ENCODE assay signal across 11 mouse cellular contexts in the genomic region with DNA sequence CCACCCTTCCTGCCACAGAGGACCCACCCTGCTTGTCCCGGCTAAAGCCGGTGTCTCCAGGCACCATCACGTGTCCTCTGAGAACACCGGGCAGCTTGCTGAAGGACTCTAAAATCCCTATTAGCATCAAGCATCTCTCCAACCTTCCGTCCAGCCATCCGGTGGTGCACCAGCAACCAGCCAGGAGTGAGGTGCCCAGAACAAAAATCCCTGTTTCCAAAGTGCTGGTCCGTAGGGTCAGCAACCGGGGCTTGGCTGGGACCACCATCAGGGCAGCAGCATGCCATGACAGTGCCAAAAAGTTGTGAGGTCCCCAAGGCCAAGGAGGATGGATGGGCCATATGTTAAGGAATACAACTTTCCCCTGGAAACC. TPM values are rescaled to one million over a fixed set of nuclear protein-coding genes. Genes with fewer than 3 reads are reported as not detected.
DNase-seq lines count a peak whose midpoint lies in the region; ATAC-seq and TF ChIP-seq lines count a peak whose summit lies in the region.
"Had no signal": no experiment of that assay in that cellular context is flagged by ENCODE, and none has a peak within 500 bp of the region (broad histone marks: within the 10 kb centered on the region; RNA-seq: fewer than 3 reads in every experiment).

No protein-coding gene starts in this region.

- no peak for TF ChIP-seq CTCF in cortical plate, adult 2 months (IDR thresholded peaks at IDR 0.05; ENCODE audit: extremely low read depth, insufficient read depth, low read length)
- no peak for TF ChIP-seq CTCF in forebrain, postnatal 0 days (IDR thresholded peaks at IDR 0.05; ENCODE audit: low read depth)

- peak overlapping the region; percentile 99; the same call in 1 of the 2 replicates for H3K27ac ChIP-seq in cortical plate, adult 2 months (ENCODE audit: insufficient read depth, low read length)
- H3K27ac ChIP-seq in forebrain, postnatal 0 days (ENCODE audit: low read depth, low read length): peak overlapping the region; percentile 97; the same call in 1 of the 2 replicates
- H3K27ac ChIP-seq in midbrain, embryonic 12.5 days (replicated peaks): 0 out of 2 replicates have a peak overlapping the region, but pooled peaks have one; percentile 10
- H3K27ac ChIP-seq: heart, adult 2 months had no signal

- peak; percentile 64 for DNase-seq in cerebellum, adult 9-11 months
- no peak for DNase-seq in cerebellum, adult 18-20 months
- no peak for DNase-seq in forebrain, postnatal 0 days
- no peak for DNase-seq in layer of hippocampus, adult 18-20 months (ENCODE audit: low spot score in 2 of 2)
- no peak for DNase-seq in urinary bladder, adult 2 months (ENCODE audit: low spot score)
- no peak for DNase-seq in lung, postnatal 14 days
- DNase-seq: heart, adult 2 months had no signal

- no peak for TF ChIP-seq POLR2A in cortical plate, adult 2 months (IDR thresholded peaks at IDR 0.05; ENCODE audit: extremely low read depth, insufficient read depth, low read length)

- 0 out of 2 replicates have a peak, but pooled peaks cover 5% of the 10 kb centered on the region for H3K36me3 ChIP-seq in forebrain, postnatal 0 days (ENCODE audit: insufficient read depth)
- 0 out of 2 replicates have a peak, but pooled peaks cover 4% of the 10 kb centered on the region for H3K36me3 ChIP-seq in midbrain, embryonic 12.5 days

- no peak for ATAC-seq in forebrain, postnatal 0 days
- no peak for ATAC-seq in midbrain, embryonic 12.5 days (ENCODE audit: low FRiP score, low read depth)
- ATAC-seq: inflammation-experienced regulatory T-cells, adult 6 months had no signal

- H3K4me3 ChIP-seq in cortical plate, adult 2 months (ENCODE audit: insufficient read depth, low read length): peak overlapping the region; percentile 95
- H3K4me3 ChIP-seq in forebrain, postnatal 0 days (ENCODE audit: low read depth, low read length): peak overlapping the region; percentile 87
- H3K4me3 ChIP-seq in midbrain, embryonic 12.5 days: peak overlapping the region; percentile 74
- H3K4me3 ChIP-seq: heart, adult 2 months had no signal

- 80% methylated on average over 8 of the region's 8 CpGs for WGBS in forebrain, postnatal 0 days
- 89% methylated on average over 8 of the region's 8 CpGs for WGBS in midbrain, embryonic 12.5 days

- peaks cover 9% of the 10 kb centered on the region for H3K4me1 ChIP-seq in cortical plate, adult 2 months (ENCODE audit: control insufficient read depth, insufficient read depth, low read length)
- H3K4me1 ChIP-seq in forebrain, postnatal 0 days (ENCODE audit: insufficient read depth): peaks cover 44% of the 10 kb centered on the region
- H3K4me1 ChIP-seq in midbrain, embryonic 12.5 days: peaks cover 61% of the 10 kb centered on the region

- peak overlapping the region; percentile 86 for H3K4me2 ChIP-seq in forebrain, postnatal 0 days (ENCODE audit: low read depth)
- peak overlapping the region; percentile 68 for H3K4me2 ChIP-seq in midbrain, embryonic 12.5 days (replicated peaks)

- H3K27me3 ChIP-seq in forebrain, postnatal 0 days (ENCODE audit: insufficient read depth, low read length): no peaks in the 10 kb centered on the region
- peaks cover 33% of the 10 kb centered on the region for H3K27me3 ChIP-seq in midbrain, embryonic 12.5 days

- peak overlapping the region; percentile 99 for H3K9ac ChIP-seq in forebrain, postnatal 0 days
- peak overlapping the region; percentile 92 for H3K9ac ChIP-seq in midbrain, embryonic 12.5 days (replicated peaks)

- H3K9me3 ChIP-seq in forebrain, postnatal 0 days (ENCODE audit: low read length): no peaks in the 10 kb centered on the region
- H3K9me3 ChIP-seq in midbrain, embryonic 12.5 days: no peaks in the 10 kb centered on the region

RNA-seq across cellular contexts. Expression of a gene that starts 6.9 kb away (rescaled TPM):
- polyA plus RNA-seq in cortical plate, adult 2 months (2012; rRNA removed): 20.1 and 20.2 TPM in 2 replicates
- total RNA-seq in forebrain, postnatal 0 days (2014; rRNA removed): 31.6 and 42.2 TPM in 2 replicates
- polyA plus RNA-seq in forebrain, postnatal 0 days (2015; fragmentation: Nextera tagmentation; extraction: Ambion mirVana): 14.4 and 28.7 TPM in 2 replicates
- polyA plus RNA-seq in midbrain, embryonic 12.5 days (2016; fragmentation: Nextera tagmentation; extraction: Ambion mirVana): 31.0 and 44.7 TPM in 2 replicates
- total RNA-seq in layer of hippocampus, adult 18-20 months (2021): 10 to 100 TPM; 51.1 to 51.8 TPM
- polyA plus RNA-seq in urinary bladder, adult 2 months (2012; rRNA removed): 0.15 and 0.18 TPM in 2 replicates
- total RNA-seq: heart, adult 2 months; MEL had no signal
- polyA plus RNA-seq: inflammation-experienced regulatory T-cells, adult 6 months had no signal

Comparison
In these comparisons a context has a peak if more than half of its experiments do, and no peak if none do; other contexts are left out.
1. H3K27ac ChIP-seq: peak in every context shown above with its lines; median percentile 99 in cortical plate, adult 2 months; 97 in forebrain, postnatal 0 days; 10 in midbrain, embryonic 12.5 days.
2. RNA of a gene that starts 6.9 kb away (polyA plus RNA-seq): 31.0 to 44.7 TPM in midbrain, embryonic 12.5 days, 14.4 to 28.7 TPM in forebrain, postnatal 0 days and 20.1 to 20.2 TPM in cortical plate, adult 2 months; 0.15 to 0.18 TPM in urinary bladder, adult 2 months; every median in the first group is over 10 times any median in the second.
3. Peak in every context shown above with its lines, with median percentiles within 50 percentile points of each other: H3K4me3 ChIP-seq.